Mouse (Mus musculus) liver, embryonic 11.5 days (tissue): ENCODE measurements around the gene Kif1b. TPM values are rescaled to one million over a fixed set of nuclear protein-coding genes. Genes with fewer than 3 reads are reported as not detected.

Experiments used
- ATAC-seq: fragments of 200-750 bp; cut with Nextera tagmentation; replicated peaks from 2 replicates; pipeline ENCODE4 v1.8.0; 2017; ENCODE audit warnings: moderate number of reproducible peaks, mild to moderate bottlenecking, moderate TSS enrichment, moderate library complexity; ENCODE audit not compliant: low FRiP score
- DNase-seq: peaks from one replicate; pipeline ENCODE4 v3.0.0-alpha.2; 2017; ENCODE audit warnings: low spot score
- H3K27ac ChIP-seq: fragments of 300-500 bp; sonication (generic); 2 replicates; pipeline ENCODE4 v1.5.1; 2014; ENCODE audit warnings: mild to moderate bottlenecking, low read depth, low read length, control low read depth
- H3K27me3 ChIP-seq: fragments of 300-500 bp; sonication (generic); replicated peaks from 2 replicates; pipeline ENCODE4 v1.6.1; 2014; ENCODE audit warnings: low read length, mixed read lengths; ENCODE audit not compliant: control insufficient read depth, insufficient read depth
- H3K36me3 ChIP-seq: fragments of 300-500 bp; sonication (generic); 2 replicates; pipeline ENCODE4 v1.6.1; 2014; ENCODE audit warnings: mild to moderate bottlenecking, low read length, moderate library complexity, mixed read lengths; ENCODE audit not compliant: control insufficient read depth, insufficient read depth
- H3K4me1 ChIP-seq: fragments of 300-500 bp; sonication (generic); replicated peaks from 2 replicates; pipeline ENCODE4 v1.6.1; 2014; ENCODE audit warnings: low read length, mixed read lengths; ENCODE audit not compliant: control insufficient read depth, insufficient read depth
- H3K4me2 ChIP-seq: fragments of 300-500 bp; sonication (generic); 2 replicates; pipeline ENCODE4 v1.6.1; 2014; ENCODE audit warnings: mild to moderate bottlenecking, control low read depth, moderate library complexity
- H3K4me3 ChIP-seq: fragments of 300-500 bp; sonication (generic); 2 replicates; pipeline ENCODE4 v1.5.1; 2014; ENCODE audit warnings: low read depth, low read length, control low read depth
- H3K9ac ChIP-seq: fragments of 300-500 bp; sonication (generic); 2 replicates; pipeline ENCODE4 v1.6.1; 2014; ENCODE audit warnings: low read depth, low read length, control low read depth
- H3K9me3 ChIP-seq: fragments of 300-500 bp; sonication (generic); 2 replicates; pipeline ENCODE4 v1.6.1; 2016; ENCODE audit warnings: low read length, inconsistent platforms, mixed read lengths; ENCODE audit not compliant: control insufficient read depth
- WGBS: fragments of 180-500 bp; shearing (Covaris S2); extraction: QIAGEN DNeasy Blood & Tissue Kit; methylation state at CpG from one replicate; pipeline ENCODE4 v1.1.7; 2014; 5-methylcytosine and 5-hydroxymethylcytosine counted together
- polyA plus RNA-seq: library from polyadenylated mRNA; unstranded; fragments of >200 nt; fragmentation: Nextera tagmentation; extraction: Ambion mirVana; gene quantifications from 2 replicates; pipeline ENCODE4 v1.2.1, GENCODE M21; 2014

Gene Kif1b
- polyA plus RNA-seq, 1 experiment from 2014 or later, result 14.8 TPM

DNA sequence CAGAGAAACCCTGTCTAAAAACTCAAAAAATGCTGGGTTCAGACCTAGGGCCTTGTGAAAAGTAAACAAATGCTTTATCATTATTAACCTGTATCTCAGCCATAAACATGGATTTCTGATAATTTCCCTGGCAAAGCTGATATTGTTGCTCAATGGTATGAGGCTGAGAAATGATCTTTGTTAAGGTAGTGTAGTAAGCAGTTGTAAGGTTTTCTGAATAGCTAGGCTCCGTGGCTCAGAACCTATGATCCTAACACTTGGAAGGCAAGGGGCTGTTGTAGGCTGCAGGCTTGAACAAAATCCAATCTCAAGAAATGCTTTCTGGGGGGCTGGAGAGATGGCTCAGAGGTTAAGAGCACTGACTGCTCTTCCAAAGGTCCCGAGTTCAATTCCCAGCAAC, 118.9 kb downstream of the Kif1b start:
- peaks cover 3% of the 10 kb centered on the region; the same call in 1 of the 2 replicates for H3K36me3 ChIP-seq
- no peaks in the 10 kb centered on the region for H3K27me3 ChIP-seq
- no peak overlapping the region for H3K4me2 ChIP-seq
- ATAC-seq, result no peak
- H3K27ac ChIP-seq, result no peak overlapping the region
- no peak overlapping the region for H3K9ac ChIP-seq
- WGBS, result 89% methylated on average over 2 of the region's 2 CpGs
- H3K4me1 ChIP-seq, result 0 out of 2 replicates have a peak, but pooled peaks cover 3% of the 10 kb centered on the region
- no peaks in the 10 kb centered on the region for H3K9me3 ChIP-seq
- no peak for DNase-seq
- H3K4me3 ChIP-seq, result no peak overlapping the region

GRCm38 (mm10) chr4:149182755-149183154, 124.7 kb downstream of the Kif1b start:
- peaks cover 16% of the 10 kb centered on the region; the same call in 1 of the 2 replicates for H3K36me3 ChIP-seq
- no peak overlapping the region for H3K4me2 ChIP-seq
- H3K9ac ChIP-seq, result no peak overlapping the region
- DNase-seq, result no peak
- H3K9me3 ChIP-seq, result no peaks in the 10 kb centered on the region
- H3K27me3 ChIP-seq, result no peaks in the 10 kb centered on the region
- H3K4me1 ChIP-seq, result peaks cover 3% of the 10 kb centered on the region; the same call in 1 of the 2 replicates
- no peak overlapping the region for H3K27ac ChIP-seq
- 50% methylated on average over 4 of the region's 4 CpGs for WGBS
- ATAC-seq, result no peak
- H3K4me3 ChIP-seq, result no peak overlapping the region

DNA sequence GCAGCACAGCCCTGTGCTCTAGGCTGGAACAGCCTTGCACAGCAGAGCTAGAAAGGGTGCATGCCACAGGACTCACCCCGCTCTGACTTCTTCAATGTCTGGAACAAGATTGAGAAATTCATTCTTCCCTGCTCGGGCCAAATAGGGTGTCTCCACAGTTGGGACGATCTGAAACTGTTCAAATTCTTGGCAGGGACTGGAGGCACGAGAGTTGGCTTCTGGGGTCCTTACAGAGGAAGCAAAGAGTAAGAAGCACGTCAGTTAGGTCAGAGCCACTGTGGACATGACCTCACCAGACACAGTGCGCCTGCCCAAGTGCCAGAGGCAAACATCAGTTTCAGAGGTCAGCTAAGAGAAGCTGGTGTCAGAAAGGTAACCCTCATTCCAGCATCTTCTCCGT, 125.3 kb downstream of the Kif1b start:
- H3K36me3 ChIP-seq, result peaks cover 16% of the 10 kb centered on the region; the same call in 1 of the 2 replicates
- no peak overlapping the region for H3K4me2 ChIP-seq
- H3K9me3 ChIP-seq, result no peaks in the 10 kb centered on the region
- H3K4me3 ChIP-seq, result no peak overlapping the region
- ATAC-seq (no peak), DNase-seq (no peak)
- 80% methylated on average over 7 of the region's 7 CpGs for WGBS
- H3K4me1 ChIP-seq, result peaks cover 3% of the 10 kb centered on the region; the same call in 1 of the 2 replicates
- no peak overlapping the region for H3K27ac ChIP-seq
- H3K9ac ChIP-seq, result no peak overlapping the region
- H3K27me3 ChIP-seq, result no peaks in the 10 kb centered on the region

- H3K27me3 ChIP-seq, result no peaks in the 10 kb centered on the region
- no peak overlapping the region for H3K4me2 ChIP-seq
- H3K9me3 ChIP-seq, result no peaks in the 10 kb centered on the region
- no peak overlapping the region for H3K9ac ChIP-seq
- no peak overlapping the region for H3K27ac ChIP-seq
- DNase-seq (no peak), ATAC-seq (no peak)
- H3K4me3 ChIP-seq, result no peak overlapping the region
- 67% methylated on average over 4 of the region's 4 CpGs for WGBS
- peaks cover 3% of the 10 kb centered on the region; the same call in 1 of the 2 replicates for H3K4me1 ChIP-seq
- peaks cover 13% of the 10 kb centered on the region; the same call in 1 of the 2 replicates for H3K36me3 ChIP-seq
Measured at GRCm38 (mm10) chr4:149179573-149179972, 127.9 kb downstream of the Kif1b start.

DNA sequence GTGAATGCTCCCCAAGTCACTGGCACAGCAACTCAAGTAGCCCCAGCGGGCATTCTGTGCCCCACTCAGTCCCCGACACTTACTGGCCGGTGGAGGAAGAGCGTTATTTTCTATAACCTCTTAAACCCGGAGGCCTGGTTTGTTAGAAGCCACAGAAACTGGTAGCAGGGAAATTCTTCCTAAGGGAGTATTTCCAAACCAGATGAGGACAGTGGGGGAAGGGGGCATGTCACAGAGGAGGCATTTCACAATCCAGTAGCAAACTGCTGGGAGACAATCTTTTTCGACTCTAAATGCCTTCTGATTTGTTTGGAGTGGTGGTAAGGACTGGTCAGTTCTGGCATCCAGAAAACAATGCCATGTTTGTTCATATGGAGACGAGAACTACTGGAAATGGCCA, 128.3 kb downstream of the Kif1b start:
- Histone ChIP-seq H3K4me2 (no peak overlapping the region), H3K4me3 (no peak overlapping the region), H3K27me3 (no peaks in the 10 kb centered on the region), H3K9ac (no peak overlapping the region), H3K4me1 (peaks cover 3% of the 10 kb centered on the region; the same call in 1 of the 2 replicates), H3K36me3 (peaks cover 13% of the 10 kb centered on the region; the same call in 1 of the 2 replicates), H3K27ac (peak overlapping the region; percentile 1; the same call in 1 of the 2 replicates), H3K9me3 (no peaks in the 10 kb centered on the region)
- DNase-seq, result no peak
- no peak for ATAC-seq
- WGBS, result 88% methylated on average over 7 of the region's 7 CpGs

DNA sequence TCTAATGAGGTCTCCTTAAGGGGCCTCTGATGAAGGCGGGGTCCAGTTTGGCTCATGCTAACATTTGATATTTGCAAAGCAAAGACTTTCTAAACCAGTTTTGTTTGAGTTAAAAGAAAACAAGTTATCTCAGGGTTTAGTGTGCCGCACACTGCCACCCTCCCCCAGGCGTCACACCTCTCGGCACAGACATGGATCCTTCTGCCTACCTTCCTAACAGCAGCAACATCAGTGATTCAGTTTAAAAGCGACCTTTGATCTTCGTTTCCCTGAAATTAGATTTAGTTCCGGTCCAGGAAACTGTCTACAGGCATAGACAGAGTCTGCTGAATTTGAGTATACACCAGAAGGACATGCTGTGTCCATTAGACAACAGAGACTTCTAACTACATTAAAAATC, 129.2 kb downstream of the Kif1b start:
- Histone ChIP-seq H3K4me3 (no peak overlapping the region), H3K9ac (no peak overlapping the region), H3K9me3 (no peaks in the 10 kb centered on the region), H3K36me3 (peaks cover 10% of the 10 kb centered on the region; the same call in 1 of the 2 replicates), H3K27me3 (no peaks in the 10 kb centered on the region), H3K4me2 (no peak overlapping the region), H3K4me1 (peaks cover 3% of the 10 kb centered on the region; the same call in 1 of the 2 replicates), H3K27ac (no peak overlapping the region)
- ATAC-seq (no peak), DNase-seq (no peak)
- WGBS, result 76% methylated on average over 7 of the region's 7 CpGs

DNA sequence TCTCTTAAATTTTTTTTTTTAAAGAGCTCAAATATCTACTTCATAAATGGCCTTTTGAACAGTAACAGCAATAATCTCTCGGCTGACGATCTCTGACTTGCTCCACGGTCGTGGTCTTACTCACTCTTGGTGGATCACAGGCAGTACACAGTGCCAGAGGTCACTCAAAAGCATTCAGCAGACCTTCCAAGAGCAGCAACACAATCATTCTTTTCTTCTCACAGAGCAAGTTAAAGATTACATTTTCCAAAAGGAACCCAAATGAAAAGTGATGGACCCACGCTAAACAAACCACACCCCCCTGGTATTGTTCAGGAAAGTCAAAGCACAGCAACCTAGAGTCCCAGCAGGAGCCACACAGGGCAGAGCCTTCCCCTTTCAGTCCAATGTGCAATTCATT, 130.4 kb downstream of the Kif1b start:
- peaks cover 6% of the 10 kb centered on the region for H3K4me1 ChIP-seq
- H3K4me3 ChIP-seq, result no peak overlapping the region
- DNase-seq (no peak), ATAC-seq (no peak)
- H3K9me3 ChIP-seq, result no peaks in the 10 kb centered on the region
- H3K27ac ChIP-seq, result no peak overlapping the region
- H3K4me2 ChIP-seq, result no peak overlapping the region
- WGBS, result 81% methylated on average over 5 of the region's 5 CpGs
- H3K36me3 ChIP-seq, result peaks cover 7% of the 10 kb centered on the region; the same call in 1 of the 2 replicates
- H3K9ac ChIP-seq, result no peak overlapping the region
- H3K27me3 ChIP-seq, result no peaks in the 10 kb centered on the region

GRCm38 (mm10) chr4:149176645-149177044, 130.8 kb downstream of the Kif1b start:
- Histone ChIP-seq H3K9ac (no peak overlapping the region), H3K27ac (no peak overlapping the region), H3K4me3 (no peak overlapping the region), H3K4me2 (no peak overlapping the region), H3K36me3 (peaks cover 7% of the 10 kb centered on the region; the same call in 1 of the 2 replicates), H3K27me3 (no peaks in the 10 kb centered on the region), H3K4me1 (peaks cover 6% of the 10 kb centered on the region), H3K9me3 (no peaks in the 10 kb centered on the region)
- DNase-seq (no peak), ATAC-seq (no peak)
- WGBS, result 86% methylated on average over 6 of the region's 6 CpGs

DNA sequence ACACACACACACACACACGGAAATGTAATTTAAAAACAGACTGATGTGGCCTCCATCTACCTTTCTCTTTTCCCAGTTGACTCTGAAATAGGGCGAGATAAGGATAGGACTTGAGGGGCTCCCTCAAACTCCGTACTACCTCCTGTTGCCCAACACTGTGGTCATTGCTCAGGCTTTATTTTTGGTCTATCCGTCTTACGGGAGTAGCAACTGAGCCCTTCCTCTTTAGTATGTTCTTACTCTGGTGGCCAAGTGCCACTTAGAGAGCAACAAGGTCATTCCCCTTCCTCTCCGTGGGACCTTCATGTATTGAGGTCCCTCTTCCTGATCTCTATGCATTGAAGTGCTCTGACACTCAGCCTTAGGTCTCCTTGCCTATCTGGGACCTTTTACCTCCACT, 133.8 kb downstream of the Kif1b start:
- no peaks in the 10 kb centered on the region for H3K9me3 ChIP-seq
- no peak overlapping the region for H3K4me2 ChIP-seq
- H3K27ac ChIP-seq, result no peak overlapping the region
- DNase-seq (no peak), ATAC-seq (no peak)
- H3K4me1 ChIP-seq, result peaks cover 5% of the 10 kb centered on the region
- H3K9ac ChIP-seq, result no peak overlapping the region
- 66% methylated on average over 6 of the region's 6 CpGs for WGBS
- H3K4me3 ChIP-seq, result no peak overlapping the region
- H3K27me3 ChIP-seq, result no peaks in the 10 kb centered on the region
- no peaks in the 10 kb centered on the region for H3K36me3 ChIP-seq
